Mouse (Mus musculus) urinary bladder, postnatal 25 days (tissue): ENCODE data around the gene Nudt8.
"Not testable (repeated sequence)": the region's sequence is repeated elsewhere in the genome, so short reads cannot be mapped to it uniquely, and the experiment has no call there.

ENCODE experiments used
- DNase-seq: peaks from one replicate; pipeline ENCODE4 v3.0.0; 2022; ENCODE audit warnings: low spot score

Nudt8 gene

DNA sequence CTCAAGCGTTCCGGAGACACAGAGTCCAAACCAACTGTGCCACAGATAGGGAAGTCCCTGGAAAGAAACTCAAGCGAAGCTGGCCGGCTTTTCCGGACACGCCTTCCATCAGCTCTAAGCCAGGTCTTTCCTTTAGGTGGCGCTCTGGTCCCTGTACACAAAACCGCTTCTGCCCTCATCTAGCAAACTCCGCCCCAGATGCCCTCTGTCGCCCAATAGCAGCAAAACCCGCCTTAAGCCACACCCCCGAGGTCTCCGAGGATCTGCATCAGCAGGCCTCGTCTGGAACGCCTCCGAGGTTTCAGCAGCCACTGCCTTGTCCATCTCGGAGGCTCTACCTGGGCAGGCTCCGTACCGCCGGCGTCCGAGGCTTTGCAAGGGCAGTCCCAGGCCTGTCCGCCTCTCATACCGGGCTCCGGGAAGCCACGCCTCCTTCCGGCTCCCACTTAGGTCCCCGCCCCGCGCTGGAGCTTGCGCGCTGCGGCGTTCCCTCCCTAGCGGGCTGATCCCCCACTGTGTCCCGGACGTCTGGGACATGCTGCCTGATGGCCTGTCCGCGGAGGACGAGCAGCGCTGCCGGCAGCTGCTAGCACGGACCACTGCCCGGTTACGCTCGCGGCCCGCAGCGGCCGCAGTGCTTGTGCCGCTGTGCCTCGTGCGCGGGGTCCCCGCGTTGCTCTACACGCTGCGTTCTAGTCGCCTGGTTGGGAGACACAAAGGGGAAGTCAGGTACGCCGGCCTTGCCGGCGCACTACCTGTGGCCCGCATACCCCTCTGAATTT lies at the start of gene Nudt8, which contains the start of gene Gm49405:
Nudt8 (plus strand) TSS at position 462 of the 782 bp plus-strand sequence.
Gm49405 (plus strand) TSS at position 508 of the 782 bp plus-strand sequence.
- peak; percentile 86 for DNase-seq

DNA sequence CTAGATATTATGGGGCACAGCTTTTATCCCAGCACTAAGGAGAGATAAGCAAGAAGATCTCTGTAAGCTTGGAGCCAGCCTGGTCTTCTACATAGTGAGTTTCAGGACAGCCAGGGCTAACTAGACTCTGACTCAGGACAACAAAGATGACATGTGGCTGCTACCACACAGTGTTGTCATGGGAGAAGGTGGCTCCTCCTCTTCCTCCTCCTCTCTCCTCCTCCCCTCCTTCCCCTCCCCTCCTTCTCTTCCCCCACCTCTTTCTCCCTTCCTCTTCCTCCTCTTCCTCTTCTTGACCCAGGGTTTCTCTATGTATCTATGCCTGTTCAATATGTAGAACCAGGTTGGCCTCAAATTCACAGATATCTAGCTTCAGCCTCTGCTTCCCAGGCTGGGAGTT lies 48.9 kb upstream of the Nudt8 start:
- no peak for DNase-seq

GRCm38 (mm10) chr19:3952099-3952498 lies 48.3 kb upstream of the Nudt8 start:
- no peak for DNase-seq

GRCm38 (mm10) chr19:3955033-3955432 lies 45.3 kb upstream of the Nudt8 start:
- no peak for DNase-seq

DNA sequence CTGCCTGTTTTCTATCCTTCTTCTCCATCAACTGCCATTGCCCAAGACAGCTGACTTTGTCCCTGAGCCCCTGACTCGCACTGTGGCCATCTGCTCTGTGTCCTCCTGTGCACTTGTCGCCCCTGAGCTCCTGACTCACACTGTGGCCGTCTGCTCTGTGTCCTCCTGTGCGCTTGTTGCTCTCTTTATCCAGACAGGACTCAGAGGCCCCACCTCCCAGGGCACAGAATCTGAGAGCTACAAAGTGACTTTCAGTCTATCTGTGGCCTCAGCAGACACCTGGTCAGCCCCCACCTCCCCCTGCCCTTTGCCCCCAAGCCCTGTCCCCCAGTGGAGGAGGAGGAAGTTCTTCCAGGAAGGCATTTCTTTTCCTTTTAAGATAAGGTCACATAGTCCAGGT lies 44.6 kb upstream of the Nudt8 start:
- no peak for DNase-seq

DNA sequence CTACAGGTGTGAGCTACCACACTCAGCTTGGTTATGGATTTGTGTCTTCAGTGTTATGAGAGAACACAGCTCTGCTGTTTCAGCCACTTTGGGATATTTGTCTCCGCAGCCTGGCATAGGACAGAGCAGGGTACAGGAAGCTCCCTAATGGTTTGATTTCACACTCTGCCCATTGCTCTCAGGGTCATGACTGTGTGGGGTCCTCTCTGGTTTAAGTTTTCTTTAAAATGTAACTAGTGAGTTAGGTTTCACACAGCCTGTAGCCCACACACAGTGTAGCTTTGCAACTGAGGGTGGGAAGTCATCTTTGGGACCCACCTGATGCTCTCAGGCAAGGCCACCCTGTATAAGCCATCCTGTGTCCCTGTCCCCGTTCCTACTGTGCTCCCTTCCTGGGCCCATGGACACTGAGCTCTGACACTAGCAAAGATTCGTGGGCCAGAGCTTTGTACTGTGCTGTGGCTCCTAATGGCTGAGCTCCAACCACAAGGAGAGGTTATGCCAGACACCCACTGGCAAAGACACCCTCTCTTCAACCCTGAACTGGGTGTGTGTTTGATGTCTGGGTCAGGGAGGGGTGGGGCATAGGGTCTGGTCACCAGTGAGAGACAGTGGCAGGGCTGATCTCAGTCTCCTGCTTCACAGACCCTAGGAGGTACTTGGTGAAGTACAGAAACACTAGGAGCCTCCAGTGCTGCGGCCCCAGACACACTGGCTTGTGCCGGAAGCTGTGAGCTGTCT lies 42.9 kb upstream of the Nudt8 start:
- not testable (repeated sequence) for DNase-seq

GRCm38 (mm10) chr19:3958470-3958869 lies 41.9 kb upstream of the Nudt8 start, which contains the start of gene Aldh3b3:
TSS of gene Aldh3b3 (plus strand) at chr19:3958645.
- DNase-seq, result no peak

DNA sequence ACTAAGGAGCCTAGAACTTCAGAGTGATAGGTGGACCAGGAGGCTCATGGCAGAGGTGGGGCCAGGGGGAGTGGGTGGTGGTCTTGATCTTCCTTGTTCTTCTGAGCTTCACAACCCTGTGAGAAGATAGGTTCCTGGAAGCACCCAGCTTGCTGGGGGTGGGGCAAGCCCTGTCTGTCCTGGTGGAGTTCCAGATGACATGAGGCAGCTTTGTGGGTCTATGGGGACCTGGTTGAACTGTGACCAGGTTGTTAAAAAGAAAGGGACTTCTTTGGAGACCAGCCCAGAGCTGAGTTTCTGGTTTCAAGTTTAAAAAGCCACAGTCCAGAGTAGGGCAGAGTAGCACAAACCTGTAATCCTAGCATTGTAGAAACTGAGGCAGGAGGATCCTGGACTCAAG lies 41.4 kb upstream of the Nudt8 start:
- DNase-seq, result no peak

GRCm38 (mm10) chr19:3960211-3960610 lies 40.2 kb upstream of the Nudt8 start:
- no peak for DNase-seq

GRCm38 (mm10) chr19:3961805-3962204 lies 38.6 kb upstream of the Nudt8 start:
- not testable (repeated sequence) for DNase-seq

GRCm38 (mm10) chr19:3962469-3962868 lies 37.9 kb upstream of the Nudt8 start:
- no peak for DNase-seq

DNA sequence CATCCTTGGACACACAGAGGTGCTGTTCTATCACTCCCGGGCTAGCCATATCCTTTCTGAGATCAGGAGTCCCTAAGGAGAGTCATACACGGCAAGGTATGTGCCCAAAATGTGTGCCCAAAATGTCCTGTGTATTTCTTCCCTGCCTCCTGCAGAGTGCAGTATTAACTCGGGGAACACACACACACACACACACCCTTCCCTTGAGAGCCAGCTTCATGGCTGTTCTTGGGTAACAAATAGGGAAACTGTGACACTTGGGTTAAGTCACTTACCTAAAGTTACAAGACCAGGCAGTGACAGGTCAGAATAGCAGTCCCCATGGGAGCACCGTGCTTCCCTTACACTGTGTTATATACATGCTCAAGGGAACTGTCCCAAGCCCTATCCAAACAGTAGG lies 36.4 kb upstream of the Nudt8 start:
- DNase-seq, result no peak

GRCm38 (mm10) chr19:3966330-3967075 lies 33.9 kb upstream of the Nudt8 start:
- DNase-seq, result no peak

DNA sequence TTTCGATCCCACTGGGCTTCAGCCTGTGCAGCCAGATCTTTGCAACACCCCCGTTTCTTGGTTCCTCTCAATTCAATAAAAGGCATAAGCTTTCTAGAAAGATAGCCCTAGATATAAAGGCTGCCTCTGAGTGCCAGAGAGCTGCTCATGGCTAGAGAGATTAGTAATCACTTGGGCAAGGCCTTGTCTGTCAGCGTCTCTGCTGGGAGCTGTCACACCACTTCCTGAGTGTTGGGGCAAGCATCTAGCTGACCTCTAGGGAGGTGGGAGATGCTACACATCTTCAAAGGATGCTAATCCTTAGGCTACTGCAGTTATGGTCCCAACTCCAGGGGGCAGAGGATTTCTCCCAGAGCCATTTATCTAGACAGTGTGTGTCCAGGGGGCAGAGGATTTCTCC lies 33.1 kb upstream of the Nudt8 start:
- no peak for DNase-seq

GRCm38 (mm10) chr19:3972229-3972628 lies 28.2 kb upstream of the Nudt8 start, which contains the start of gene Aldh3b2:
TSS of gene Aldh3b2 (plus strand) at chr19:3972328.
- DNase-seq, result peak; percentile 65

- DNase-seq, result not testable (repeated sequence)
These were observed 25.8 kb upstream of the Nudt8 start for GRCm38 (mm10) chr19:3974608-3975007.

- no peak for DNase-seq
These were observed 24.5 kb upstream of the Nudt8 start for GRCm38 (mm10) chr19:3975866-3976265.

DNA sequence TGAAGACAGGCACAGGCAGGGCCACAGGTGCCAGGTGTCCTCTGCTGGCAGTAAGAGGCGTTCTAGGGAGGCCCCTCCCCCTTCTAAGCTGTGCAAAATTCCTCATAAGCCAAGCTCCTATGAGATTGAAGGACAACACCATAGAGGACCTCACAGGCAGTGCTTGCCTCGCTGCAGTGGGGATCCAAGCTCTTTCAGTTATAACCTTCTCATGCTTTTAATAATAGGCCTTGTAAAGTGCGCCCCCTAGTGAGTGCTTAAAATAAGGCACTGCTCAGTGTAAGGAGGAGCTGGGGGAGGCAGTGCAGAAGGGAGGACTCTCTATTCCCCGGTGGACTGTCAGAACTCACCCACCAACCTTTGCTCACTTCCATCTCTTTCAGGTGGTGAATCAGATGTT lies 20.1 kb upstream of the Nudt8 start:
- DNase-seq, result peak; percentile 73

- DNase-seq, result no peak
These were observed 19.5 kb upstream of the Nudt8 start for GRCm38 (mm10) chr19:3980917-3981316.

- DNase-seq, result no peak
These were observed 16.7 kb upstream of the Nudt8 start for GRCm38 (mm10) chr19:3983527-3984200.

DNA sequence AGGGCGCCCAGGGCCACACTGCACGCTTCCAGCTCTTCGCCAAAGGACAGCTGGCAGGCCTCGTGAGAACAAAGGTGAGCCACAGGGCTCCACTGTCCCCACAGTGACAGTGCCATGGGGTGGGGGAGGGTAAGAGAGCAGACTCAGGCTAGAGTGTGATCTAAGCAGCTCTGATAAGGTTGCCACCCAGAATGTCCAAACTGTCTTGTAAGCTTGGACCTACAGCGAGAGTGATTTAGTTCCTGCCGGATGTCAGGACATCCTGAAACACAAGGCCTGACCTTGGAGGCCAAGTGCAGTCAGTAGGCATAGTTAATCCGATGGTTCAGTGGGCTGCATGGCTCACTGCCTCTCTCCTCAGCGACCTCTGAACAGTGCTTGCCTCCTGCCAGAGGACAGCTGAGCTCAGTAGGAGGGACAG lies 15.1 kb upstream of the Nudt8 start:
- DNase-seq, result no peak

DNA sequence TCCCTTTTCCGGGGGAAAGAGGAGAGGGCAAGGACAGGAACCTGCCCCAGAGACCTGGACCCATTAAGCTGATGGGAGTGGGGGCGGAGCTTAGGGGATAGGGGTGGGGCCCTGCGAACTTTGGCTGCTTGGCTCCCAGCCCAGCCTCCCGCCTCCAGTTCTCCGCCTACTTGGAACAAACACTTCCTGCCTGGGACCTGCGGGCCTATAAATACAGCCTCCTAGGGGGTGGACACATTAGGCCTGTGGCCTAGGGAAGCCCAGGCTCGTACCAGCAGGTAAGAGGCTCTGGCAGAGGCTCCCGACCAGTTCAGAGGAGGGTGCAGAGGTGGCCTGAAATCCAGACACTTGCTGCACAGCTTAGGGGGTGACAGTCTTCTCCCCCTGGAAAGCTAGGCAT lies 14.0 kb upstream of the Nudt8 start, which contains the start of gene Acy3:
Acy3 (plus strand) TSS at position 237 of the 400 bp plus-strand sequence.
- DNase-seq, result peak; percentile 60
